Comparison of ENCODE assay signal across 8 mouse cellular contexts in the genomic region with DNA sequence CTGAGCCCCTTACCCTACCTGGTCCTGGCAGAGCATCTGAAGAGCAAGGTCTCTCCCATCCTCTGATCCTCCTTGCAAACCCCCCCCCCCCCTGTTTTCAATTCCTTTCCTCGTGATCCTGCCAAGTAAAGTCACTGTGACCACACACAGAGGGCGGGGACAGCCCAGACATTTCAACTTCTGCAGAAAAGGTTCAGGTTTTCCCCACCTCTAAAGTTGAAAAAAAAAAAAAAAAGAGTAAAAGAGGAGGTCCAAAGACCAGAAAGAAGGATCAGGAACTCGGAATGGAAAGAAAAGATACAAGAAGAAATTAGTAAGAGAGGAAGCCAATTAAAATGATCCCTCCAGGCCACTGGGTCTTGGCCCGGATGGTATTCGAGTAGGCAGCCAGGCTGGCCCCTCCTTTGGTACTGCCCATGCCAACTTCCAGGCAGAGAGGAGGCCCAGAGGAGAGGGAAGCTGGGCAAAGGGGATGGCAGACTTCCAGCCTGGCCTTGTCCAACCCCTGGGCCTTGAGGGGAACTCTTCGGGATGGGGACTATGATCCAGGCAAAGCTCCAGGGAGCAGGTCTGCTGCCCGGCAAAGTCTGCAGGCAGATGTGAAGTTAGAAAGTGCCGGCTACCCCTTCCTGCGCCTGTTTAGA. TPM values are rescaled to one million over a fixed set of nuclear protein-coding genes. Genes with fewer than 3 reads are reported as not detected.
A peak's percentile ranks its signal among the peaks of the same experiment; 100 is the strongest.
DNase-seq lines count a peak whose midpoint lies in the region; ATAC-seq and TF ChIP-seq lines count a peak whose summit lies in the region.

A gene (plus strand): TSS at position 417 of the 644 bp plus-strand sequence.

- 0 out of 2 replicates have a peak, but pooled peaks have one; percentile 20 for ATAC-seq in cerebellum, adult (ENCODE audit: insufficient number of reproducible peaks, low FRiP score, low TSS enrichment)
- ATAC-seq in hindbrain, postnatal 0 days = no peak
- ATAC-seq in stomach, embryonic 16.5 days (ENCODE audit: insufficient read depth, low FRiP score) = no peak

- intact Hi-C loops in left cerebral cortex, postnatal 36 days (cut with DNase I) = no loop called here

- no peaks in the 10 kb centered on the region for H3K9me3 ChIP-seq in hindbrain, postnatal 0 days (ENCODE audit: low read length)
- H3K9me3 ChIP-seq in midbrain, embryonic 10.5 days (replicated peaks) = no peaks in the 10 kb centered on the region
- H3K9me3 ChIP-seq in stomach, embryonic 16.5 days (replicated peaks; ENCODE audit: control insufficient read depth, low read length) = no peaks in the 10 kb centered on the region

- H3K27me3 ChIP-seq in hindbrain, postnatal 0 days (ENCODE audit: insufficient read depth, low read length) = no peaks in the 10 kb centered on the region; the same call in 1 of the 2 replicates
- peaks cover 92% of the 10 kb centered on the region for H3K27me3 ChIP-seq in midbrain, embryonic 10.5 days (ENCODE audit: low read depth, poor library complexity, severe bottlenecking)
- H3K27me3 ChIP-seq in stomach, embryonic 16.5 days (ENCODE audit: control insufficient read depth, insufficient read depth, low read length) = no peaks in the 10 kb centered on the region

- 50% methylated on average over 9 of the region's 9 CpGs for WGBS in hindbrain, postnatal 0 days
- WGBS in midbrain, embryonic 10.5 days = 64% methylated on average over 9 of the region's 9 CpGs
- 57% methylated on average over 9 of the region's 9 CpGs for WGBS in stomach, embryonic 16.5 days

- peak within 1 kb of the TSS; percentile 59 for H3K4me2 ChIP-seq in hindbrain, postnatal 0 days (ENCODE audit: low read depth, low read length)
- peak within 1 kb of the TSS; percentile 82 for H3K4me2 ChIP-seq in stomach, embryonic 16.5 days (ENCODE audit: low read depth, low read length)

- no peaks in the 10 kb centered on the region; the same call in 1 of the 2 replicates for H3K4me1 ChIP-seq in hindbrain, postnatal 0 days (ENCODE audit: insufficient read depth, low read length)
- peaks cover 17% of the 10 kb centered on the region for H3K4me1 ChIP-seq in midbrain, embryonic 10.5 days
- peaks cover 10% of the 10 kb centered on the region; the same call in 1 of the 2 replicates for H3K4me1 ChIP-seq in stomach, embryonic 16.5 days (ENCODE audit: control insufficient read depth, insufficient read depth, low read length)

- TF ChIP-seq CTCF in hindbrain, postnatal 0 days (IDR thresholded peaks at IDR 0.05; ENCODE audit: low read depth) = no peak

- no peak for DNase-seq in cerebellum, postnatal 36 days
- DNase-seq in brain, adult 2 months (ENCODE audit: low read depth, low spot score) = peak; percentile 53
- DNase-seq in gastrocnemius, postnatal 25 days = peak; percentile 84
- DNase-seq in hindbrain, postnatal 0 days (ENCODE audit: low spot score) = peak; percentile 79
- DNase-seq in left cerebral cortex, postnatal 36 days (ENCODE audit: low spot score in 2 of 2) = peak; percentile 26 to 34
- DNase-seq in midbrain, embryonic 10.5 days (ENCODE audit: low spot score) = no peak

- H3K4me3 ChIP-seq in hindbrain, postnatal 0 days (ENCODE audit: low read length) = peak within 1 kb of the TSS; percentile 43
- peak within 1 kb of the TSS; percentile 58 for H3K4me3 ChIP-seq in midbrain, embryonic 10.5 days
- peak within 1 kb of the TSS; percentile 59 for H3K4me3 ChIP-seq in stomach, embryonic 16.5 days (replicated peaks; ENCODE audit: low read length)

- H3K9ac ChIP-seq in hindbrain, postnatal 0 days (replicated peaks; ENCODE audit: low read length) = peak within 1 kb of the TSS; percentile 30; the same call in 1 of the 2 replicates
- peak within 1 kb of the TSS; percentile 79 for H3K9ac ChIP-seq in stomach, embryonic 16.5 days (ENCODE audit: low read length)

- no peaks in the 10 kb centered on the region for H3K36me3 ChIP-seq in hindbrain, postnatal 0 days (ENCODE audit: insufficient read depth, low read length)
- no peaks in the 10 kb centered on the region for H3K36me3 ChIP-seq in midbrain, embryonic 10.5 days
- H3K36me3 ChIP-seq in stomach, embryonic 16.5 days (ENCODE audit: control insufficient read depth, insufficient read depth, low read length) = no peaks in the 10 kb centered on the region

- H3K27ac ChIP-seq in hindbrain, postnatal 0 days = no peak within 1 kb of the TSS
- peak within 1 kb of the TSS; percentile 47 for H3K27ac ChIP-seq in midbrain, embryonic 10.5 days (replicated peaks)
- peak within 1 kb of the TSS; percentile 60 for H3K27ac ChIP-seq in stomach, embryonic 16.5 days (ENCODE audit: low read length)

RNA-seq across cellular contexts. Expression of the gene that starts here (rescaled TPM):
- 10 to 100 TPM; 10.9 to 14.8 TPM for total RNA-seq in gastrocnemius, postnatal 25 days (2021)
- 4.1 and 5.5 TPM in 2 replicates for total RNA-seq in hindbrain, postnatal 0 days (2014; rRNA removed)
- polyA plus RNA-seq in hindbrain, postnatal 0 days (2015; fragmentation: Nextera tagmentation; extraction: Ambion mirVana) = 2.5 and 3.3 TPM in 2 replicates
- 1 to 10 TPM; 1.3 to 1.4 TPM for total RNA-seq in left cerebral cortex, postnatal 36 days (2021)
- polyA plus RNA-seq in midbrain, embryonic 10.5 days (2016; fragmentation: Nextera tagmentation; extraction: Ambion mirVana) = 1.7 TPM in 2 replicates
- 12.0 and 14.0 TPM in 2 replicates for polyA plus RNA-seq in stomach, embryonic 16.5 days (2015; fragmentation: Nextera tagmentation; extraction: Ambion mirVana)

Comparison
In these comparisons a context has a peak if more than half of its experiments do, and no peak if none do; other contexts are left out.
1. DNase-seq: peak in brain, adult 2 months (single experiment), gastrocnemius, postnatal 25 days (single experiment), hindbrain, postnatal 0 days (single experiment) and left cerebral cortex, postnatal 36 days (2 of 2); none in cerebellum, postnatal 36 days (0 of 2) and midbrain, embryonic 10.5 days (single experiment).
2. Peak in every context shown above with its lines, with median percentiles within 50 percentile points of each other: H3K4me3 ChIP-seq.